Mouse (Mus musculus): ENCODE measurements around the gene Nip7. TPM values are rescaled to one million over a fixed set of nuclear protein-coding genes. Genes with fewer than 3 reads are reported as not detected.

Gene Nip7
- polyA plus RNA-seq, 1 experiment: 81.4 TPM

GRCm38 (mm10) chr8:107035641-107036040, 21.0 kb upstream of the Nip7 start:
- peaks cover 34% of the 10 kb centered on the region for H3K79me2 ChIP-seq (ENCODE audit: control insufficient read depth, insufficient read depth)
- peaks cover 10% of the 10 kb centered on the region for H3K36me3 ChIP-seq (ENCODE audit: control insufficient read depth, insufficient read depth)
- no peak overlapping the region for H3K4me3 ChIP-seq
- no peak overlapping the region for H3K4me2 ChIP-seq (ENCODE audit: low read depth)
- TF ChIP-seq TCF12 (IDR thresholded peaks at IDR 0.05; ENCODE audit: insufficient read depth, poor library complexity, severe bottlenecking) (no peak), E2F4 (IDR thresholded peaks at IDR 0.05; ENCODE audit: insufficient read depth) (no peak), TCF3 (IDR thresholded peaks at IDR 0.05; ENCODE audit: insufficient read length, low read depth) (no peak), MYOG (IDR thresholded peaks at IDR 0.05; ENCODE audit: control insufficient read depth in 1 of 3, insufficient read depth in 1 of 3, insufficient read length in 2 of 3, low read depth in 2 of 3) (no peak), SRF (IDR thresholded peaks at IDR 0.05; ENCODE audit: control insufficient read depth, insufficient read length, low read depth) (no peak), CEBPB (IDR thresholded peaks at IDR 0.05; ENCODE audit: insufficient read depth, poor library complexity, severe bottlenecking) (no peak), POLR2AphosphoS2 (IDR thresholded peaks at IDR 0.05; ENCODE audit: insufficient read length, low read depth) (no peak), MYOD1 (IDR thresholded peaks at IDR 0.05; ENCODE audit: control insufficient read depth in 1 of 3, insufficient read length in 2 of 3, low read depth in 2 of 3) (no peak)
- no peaks in the 10 kb centered on the region for H3K27me3 ChIP-seq (ENCODE audit: control insufficient read depth, insufficient read depth, insufficient read length)
- H3ac ChIP-seq (ENCODE audit: control insufficient read depth, insufficient read length): no peak overlapping the region

GRCm38 (mm10) chr8:107036626-107037025, 20.1 kb upstream of the Nip7 start:
- Histone ChIP-seq H3K4me2 (ENCODE audit: low read depth) (no peak overlapping the region), H3K36me3 (ENCODE audit: control insufficient read depth, insufficient read depth) (peaks cover 17% of the 10 kb centered on the region), H3K4me3 (no peak overlapping the region), H3ac (ENCODE audit: control insufficient read depth, insufficient read length) (no peak overlapping the region), H3K79me2 (ENCODE audit: control insufficient read depth, insufficient read depth) (peaks cover 34% of the 10 kb centered on the region), H3K27me3 (ENCODE audit: control insufficient read depth, insufficient read depth, insufficient read length) (no peaks in the 10 kb centered on the region)
- no peak for TF ChIP-seq POLR2AphosphoS2 (IDR thresholded peaks at IDR 0.05; ENCODE audit: insufficient read length, low read depth)
- TF ChIP-seq MAX (IDR thresholded peaks at IDR 0.05; ENCODE audit: low read depth): no peak
- no peak for TF ChIP-seq MYOD1 (IDR thresholded peaks at IDR 0.05; ENCODE audit: control insufficient read depth in 1 of 3, insufficient read length in 2 of 3, low read depth in 2 of 3)
- no peak for TF ChIP-seq TCF3 (IDR thresholded peaks at IDR 0.05; ENCODE audit: insufficient read length, low read depth)
- no peak for TF ChIP-seq USF1 (IDR thresholded peaks at IDR 0.05; ENCODE audit: low read depth)
- TF ChIP-seq POLR2A (IDR thresholded peaks at IDR 0.05; ENCODE audit: insufficient read length, low read depth): no peak
- TF ChIP-seq E2F4 (IDR thresholded peaks at IDR 0.05; ENCODE audit: insufficient read depth): no peak

- no peak overlapping the region for H3K4me2 ChIP-seq (ENCODE audit: low read depth)
- peaks cover 40% of the 10 kb centered on the region for H3K36me3 ChIP-seq (ENCODE audit: control insufficient read depth, insufficient read depth)
- H3K4me3 ChIP-seq: no peak overlapping the region
- H3ac ChIP-seq (ENCODE audit: control insufficient read depth, insufficient read length): no peak overlapping the region
- TF ChIP-seq POLR2A (IDR thresholded peaks at IDR 0.05; ENCODE audit: insufficient read length, low read depth) (no peak), USF1 (IDR thresholded peaks at IDR 0.05; ENCODE audit: low read depth) (no peak)
- H3K27me3 ChIP-seq (ENCODE audit: control insufficient read depth, insufficient read depth, insufficient read length): no peaks in the 10 kb centered on the region
- H3K79me2 ChIP-seq (ENCODE audit: control insufficient read depth, insufficient read depth): no peaks in the 10 kb centered on the region
Observed at GRCm38 (mm10) chr8:107040632-107041031, 16.0 kb upstream of the Nip7 start.

GRCm38 (mm10) chr8:107045478-107045877, 11.2 kb upstream of the Nip7 start:
- H3K36me3 ChIP-seq (ENCODE audit: control insufficient read depth, insufficient read depth): peaks cover 52% of the 10 kb centered on the region
- H3ac ChIP-seq (ENCODE audit: control insufficient read depth, insufficient read length): no peak overlapping the region
- H3K79me2 ChIP-seq (ENCODE audit: control insufficient read depth, insufficient read depth): peaks cover 10% of the 10 kb centered on the region
- H3K4me3 ChIP-seq: no peak overlapping the region
- H3K27me3 ChIP-seq (ENCODE audit: control insufficient read depth, insufficient read depth, insufficient read length): no peaks in the 10 kb centered on the region
- no peak for TF ChIP-seq SRF (IDR thresholded peaks at IDR 0.05; ENCODE audit: control insufficient read depth, insufficient read length, low read depth)
- TF ChIP-seq MAX (IDR thresholded peaks at IDR 0.05; ENCODE audit: low read depth): no peak
- peak; percentile 28 for TF ChIP-seq POLR2AphosphoS2 (IDR thresholded peaks at IDR 0.05; ENCODE audit: insufficient read length, low read depth)
- no peak for TF ChIP-seq POLR2A (IDR thresholded peaks at IDR 0.05; ENCODE audit: insufficient read length, low read depth)
- H3K4me2 ChIP-seq (ENCODE audit: low read depth): no peak overlapping the region

GRCm38 (mm10) chr8:107046976-107047375, 9.7 kb upstream of the Nip7 start:
- no peak overlapping the region for H3K4me2 ChIP-seq (ENCODE audit: low read depth)
- no peak for TF ChIP-seq SRF (IDR thresholded peaks at IDR 0.05; ENCODE audit: control insufficient read depth, insufficient read length, low read depth)
- TF ChIP-seq POLR2AphosphoS2 (IDR thresholded peaks at IDR 0.05; ENCODE audit: insufficient read length, low read depth): no peak
- H3K36me3 ChIP-seq (ENCODE audit: control insufficient read depth, insufficient read depth): peaks cover 41% of the 10 kb centered on the region
- H3K4me3 ChIP-seq: no peak overlapping the region
- no peaks in the 10 kb centered on the region for H3K27me3 ChIP-seq (ENCODE audit: control insufficient read depth, insufficient read depth, insufficient read length)
- no peak overlapping the region for H3ac ChIP-seq (ENCODE audit: control insufficient read depth, insufficient read length)
- peaks cover 10% of the 10 kb centered on the region for H3K79me2 ChIP-seq (ENCODE audit: control insufficient read depth, insufficient read depth)

- H3K79me2 ChIP-seq (ENCODE audit: control insufficient read depth, insufficient read depth): peaks cover 10% of the 10 kb centered on the region
- peaks cover 40% of the 10 kb centered on the region for H3K36me3 ChIP-seq (ENCODE audit: control insufficient read depth, insufficient read depth)
- peak within 1 kb of the TSS; percentile 99 for H3K4me2 ChIP-seq (ENCODE audit: low read depth)
- H3ac ChIP-seq (ENCODE audit: control insufficient read depth, insufficient read length): peak within 1 kb of the TSS; percentile 76
- peak within 1 kb of the TSS; percentile 60 for H3K4me3 ChIP-seq
- TF ChIP-seq TCF12 (IDR thresholded peaks at IDR 0.05; ENCODE audit: insufficient read depth, poor library complexity, severe bottlenecking) (no peak), MAX (IDR thresholded peaks at IDR 0.05; ENCODE audit: low read depth) (no peak), POLR2AphosphoS2 (IDR thresholded peaks at IDR 0.05; ENCODE audit: insufficient read length, low read depth) (peak; percentile 88), POLR2A (IDR thresholded peaks at IDR 0.05; ENCODE audit: insufficient read length, low read depth) (peak; percentile 80), CEBPB (IDR thresholded peaks at IDR 0.05; ENCODE audit: insufficient read depth, poor library complexity, severe bottlenecking) (no peak), SRF (IDR thresholded peaks at IDR 0.05; ENCODE audit: control insufficient read depth, insufficient read length, low read depth) (no peak), TCF3 (IDR thresholded peaks at IDR 0.05; ENCODE audit: insufficient read length, low read depth) (no peak), E2F4 (IDR thresholded peaks at IDR 0.05; ENCODE audit: insufficient read depth) (no peak), MYOG (IDR thresholded peaks at IDR 0.05; ENCODE audit: control insufficient read depth in 1 of 3, insufficient read depth in 1 of 3, insufficient read length in 2 of 3, low read depth in 2 of 3) (peak in 1 of 3 experiments; percentile 58)
- no peaks in the 10 kb centered on the region for H3K27me3 ChIP-seq (ENCODE audit: control insufficient read depth, insufficient read depth, insufficient read length)
Observed at GRCm38 (mm10) chr8:107048061-107048941, 8.4 kb upstream of the Nip7 start, which contains the start of gene Pdf. Pdf (minus strand) TSS chr8:107048614.

Data from myocyte (in vitro differentiated cells).